Mouse (Mus musculus) liver, embryonic 14.5 days (tissue): ENCODE measurements around the gene Ttll1. TPM values are rescaled to one million over a fixed set of nuclear protein-coding genes. Genes with fewer than 3 reads are reported as not detected.

ENCODE experiments used
- ATAC-seq: fragments of 200-750 bp; cut with Nextera tagmentation; 2 replicates; pipeline ENCODE4 v1.8.0; 2017; ENCODE audit warnings: moderate number of reproducible peaks, mild to moderate bottlenecking, moderate library complexity; ENCODE audit not compliant: insufficient read depth
- DNase-seq, 3 experiments: peaks; one replicate each; pipeline ENCODE4 v3.0.0-alpha.2; 2012 to 2013; ENCODE audit warnings: low read depth in 3 of 3, low spot score in 3 of 3
- H3K27ac ChIP-seq: fragments of 300-500 bp; sonication (generic); 2 replicates; pipeline ENCODE4 v1.5.1; 2014; ENCODE audit warnings: moderate library complexity, mild to moderate bottlenecking, control low read depth, inconsistent platforms
- H3K27me3 ChIP-seq: fragments of 300-500 bp; sonication (generic); 2 replicates; pipeline ENCODE4 v1.6.1; 2014; ENCODE audit warnings: mild to moderate bottlenecking, low read length, moderate library complexity; ENCODE audit not compliant: control insufficient read depth, insufficient read depth
- H3K36me3 ChIP-seq: fragments of 300-500 bp; sonication (generic); replicated peaks from 2 replicates; pipeline ENCODE4 v1.6.1; 2014; ENCODE audit warnings: low read depth; ENCODE audit not compliant: control insufficient read depth, insufficient read depth
- H3K4me1 ChIP-seq, 2 experiments: fragments of 200-500 bp in 1 of 2; fragments of 300-500 bp in 1 of 2; sonication (generic) in 1 of 2; replicated peaks; 2 replicates each; pipeline ENCODE4 v1.6.1; 2012 to 2014; ENCODE audit warnings: antibody characterized with exemption in 1 of 2, inconsistent platforms in 1 of 2, low read length in 1 of 2; ENCODE audit not compliant: control insufficient read depth in 2 of 2, insufficient read depth in 2 of 2
- H3K4me2 ChIP-seq: fragments of 300-500 bp; sonication (generic); 2 replicates; pipeline ENCODE4 v1.6.1; 2014; ENCODE audit warnings: low read depth, mild to moderate bottlenecking, control low read depth, moderate library complexity
- H3K4me3 ChIP-seq, 2 experiments: fragments of 200-500 bp in 1 of 2; fragments of 300-500 bp in 1 of 2; sonication (generic) in 1 of 2; 2 replicates each; pipeline ENCODE4 v1.5.1; 2012 to 2014; ENCODE audit warnings: low read depth in 2 of 2, low read length in 2 of 2, mild to moderate bottlenecking in 2 of 2, control low read depth in 1 of 2, inconsistent platforms in 1 of 2, moderate library complexity in 1 of 2; ENCODE audit not compliant: insufficient read depth in 1 of 2
- H3K9ac ChIP-seq: fragments of 300-500 bp; sonication (generic); replicated peaks from 2 replicates; pipeline ENCODE4 v1.6.1; 2014; ENCODE audit warnings: mild to moderate bottlenecking, control low read depth, moderate library complexity
- H3K9me3 ChIP-seq: fragments of 300-500 bp; sonication (generic); 2 replicates; pipeline ENCODE4 v1.6.1; 2016; ENCODE audit warnings: low read length, mixed read lengths; ENCODE audit not compliant: control insufficient read depth
- CTCF ChIP-seq: IDR thresholded peaks from 2 replicates; pipeline ENCODE4 v1.5.1; 2016; ENCODE audit warnings: antibody characterized with exemption, low read depth, control low read depth
- EP300 ChIP-seq: IDR thresholded peaks from 2 replicates; pipeline ENCODE4 v1.6.1; 2016; ENCODE audit warnings: antibody characterized with exemption, low read depth
- WGBS: fragments of 180-500 bp; shearing (Covaris S2); extraction: QIAGEN DNeasy Blood & Tissue Kit; methylation state at CpG from one replicate; pipeline ENCODE4 v1.1.7; 2014; ENCODE audit not compliant: insufficient replicate concordance; 5-methylcytosine and 5-hydroxymethylcytosine counted together
- polyA plus RNA-seq, 2 experiments: library from polyadenylated mRNA; depleted of rRNA in 1 of 2; stranded (reverse) in 1 of 2; unstranded in 1 of 2; fragments of >200 nt; fragmentation: Nextera tagmentation in 1 of 2; extraction: Ambion mirVana in 1 of 2; gene quantifications; 2 replicates each; pipeline versions ENCODE4 v1.2.1 to v1.2.3; 2012 to 2014

The Ttll1 gene
- polyA plus RNA-seq, 2 experiments: 1.9 to 3.5 TPM

DNA sequence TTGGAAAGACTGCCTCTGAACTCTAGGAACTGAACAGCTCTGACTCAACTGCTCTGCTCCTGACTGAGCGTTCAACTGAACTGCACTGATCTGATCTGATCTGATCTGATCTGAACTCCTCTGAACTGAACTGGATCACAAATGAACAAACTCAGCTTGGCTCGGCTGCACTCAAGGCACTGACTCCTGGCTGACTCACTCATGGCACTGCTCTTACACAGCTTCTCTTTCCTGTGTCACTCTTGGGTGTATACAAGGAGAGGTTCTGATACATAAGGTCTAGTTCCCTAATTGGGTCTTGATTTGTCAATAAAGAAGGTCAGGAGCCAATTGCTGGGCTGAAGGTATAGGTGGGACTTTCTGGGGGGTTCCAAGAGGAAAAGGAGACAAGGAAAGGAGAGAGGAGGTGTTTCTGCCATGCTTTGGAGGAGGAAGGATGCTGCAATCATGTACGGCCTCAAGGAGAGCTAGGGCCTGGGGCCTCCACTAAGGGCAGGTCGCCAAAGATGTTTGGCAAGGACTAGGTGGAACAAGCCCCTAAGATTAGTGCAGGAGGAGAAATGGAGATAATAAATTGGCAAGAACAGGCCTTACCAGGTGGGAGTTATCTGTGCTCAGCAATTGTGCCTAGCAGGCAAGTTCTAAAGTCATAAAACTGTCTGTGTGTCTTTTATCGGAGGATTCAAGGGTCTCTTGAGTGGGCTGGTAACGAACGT lies 16.7 kb downstream of the Ttll1 start:
- Histone ChIP-seq H3K9ac (no peak overlapping the region), H3K9me3 (no peaks in the 10 kb centered on the region), H3K36me3 (no peaks in the 10 kb centered on the region), H3K4me2 (no peak overlapping the region), H3K27ac (no peak overlapping the region), H3K4me3 (no peak overlapping the region), H3K27me3 (no peaks in the 10 kb centered on the region), H3K4me1 (peaks cover 5 to 10% of the 10 kb centered on the region in 2 experiments; a peak in 3 of 4 replicates)
- no peak for TF ChIP-seq EP300
- no peak for TF ChIP-seq CTCF
- WGBS: 59% methylated on average over 7 of the region's 7 CpGs
- ATAC-seq (no peak), DNase-seq (no peak)

DNA sequence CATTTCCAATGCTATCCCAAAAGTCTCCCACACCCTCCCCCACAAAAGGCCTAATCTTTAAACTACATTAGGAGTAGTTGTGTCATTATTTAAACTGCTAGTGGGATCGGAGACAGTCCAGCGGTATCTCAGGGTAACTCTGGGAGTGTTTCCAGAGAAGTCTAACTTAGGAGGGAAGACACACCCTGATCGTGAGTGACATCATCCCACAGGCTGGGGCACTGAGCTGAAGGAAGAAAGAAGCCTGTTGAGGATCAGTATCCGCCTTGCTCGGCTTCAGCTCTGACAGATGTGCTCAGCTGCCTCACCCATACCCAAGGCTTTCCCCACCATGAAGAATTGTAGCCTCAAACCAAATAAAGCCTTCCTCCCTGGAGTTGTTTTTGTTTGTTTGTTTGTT lies 18.8 kb downstream of the Ttll1 start:
- no peaks in the 10 kb centered on the region for H3K36me3 ChIP-seq
- H3K9me3 ChIP-seq: no peaks in the 10 kb centered on the region
- no peaks in the 10 kb centered on the region for H3K27me3 ChIP-seq
- no peak overlapping the region for H3K4me2 ChIP-seq
- no peak for DNase-seq
- ATAC-seq: no peak
- peaks cover 5 to 10% of the 10 kb centered on the region in 2 experiments; a peak in 3 of 4 replicates for H3K4me1 ChIP-seq
- no peak overlapping the region for H3K4me3 ChIP-seq
- no peak overlapping the region for H3K9ac ChIP-seq
- H3K27ac ChIP-seq: no peak overlapping the region
- WGBS: 76% methylated on average over 5 of the region's 5 CpGs
- TF ChIP-seq CTCF: no peak
- TF ChIP-seq EP300: no peak

DNA sequence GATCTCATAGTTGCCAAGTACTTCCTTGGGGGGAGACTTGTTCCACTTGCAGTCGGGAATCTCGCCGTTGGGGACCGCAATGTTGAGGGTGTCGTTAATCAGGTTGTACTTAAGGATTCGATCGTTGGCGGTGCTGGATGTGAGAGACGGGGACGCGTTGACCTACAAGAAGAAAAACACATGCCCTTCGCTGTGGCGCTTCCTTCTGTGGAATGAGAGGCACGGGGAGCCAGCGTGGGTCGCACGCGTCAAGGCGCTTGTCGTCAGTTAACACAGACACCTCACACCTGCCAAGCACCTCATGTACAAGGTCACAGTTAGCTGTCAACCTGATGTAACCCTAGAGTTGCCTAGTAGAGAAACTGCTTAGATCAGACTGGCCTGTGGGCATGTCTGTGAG lies 21.2 kb downstream of the Ttll1 start:
- DNase-seq (no peak), ATAC-seq (no peak)
- H3K4me1 ChIP-seq: no peaks in the 10 kb centered on the region
- TF ChIP-seq CTCF (no peak), EP300 (no peak)
- H3K4me3 ChIP-seq: no peak overlapping the region
- no peaks in the 10 kb centered on the region for H3K9me3 ChIP-seq
- no peak overlapping the region for H3K4me2 ChIP-seq
- H3K36me3 ChIP-seq: no peaks in the 10 kb centered on the region
- no peak overlapping the region for H3K27ac ChIP-seq
- no peaks in the 10 kb centered on the region for H3K27me3 ChIP-seq
- 86% methylated on average over 20 of the region's 20 CpGs for WGBS
- H3K9ac ChIP-seq: no peak overlapping the region

DNA sequence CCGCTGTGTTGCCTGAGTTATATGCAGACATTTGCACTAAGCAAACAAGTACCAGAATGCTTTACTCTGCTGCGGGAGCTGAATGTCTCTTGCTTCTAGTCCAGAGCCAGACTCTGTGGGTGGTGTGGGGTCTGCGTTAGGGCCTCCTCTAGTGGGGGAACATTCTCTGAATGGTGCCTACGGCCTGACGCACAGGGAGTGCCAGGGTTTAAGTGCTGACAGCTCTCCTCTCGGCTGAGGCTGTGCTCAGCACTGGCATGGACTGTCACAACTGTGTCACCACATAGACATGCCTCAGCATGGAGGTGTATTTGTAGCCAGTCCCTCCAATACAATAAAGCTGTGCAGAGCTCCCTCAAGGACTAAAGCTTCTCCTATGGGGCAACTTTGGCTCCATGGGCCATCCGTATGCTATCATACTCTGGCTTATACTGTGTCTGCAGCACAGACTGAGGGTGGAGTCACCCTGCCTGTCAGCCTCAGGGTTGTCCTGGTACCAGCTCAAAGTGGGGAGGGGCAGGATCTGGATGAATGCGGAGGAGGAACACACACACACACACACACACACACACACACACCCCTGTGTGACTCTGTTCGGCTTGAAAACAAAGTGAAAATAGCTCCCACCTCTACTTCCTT lies 23.1 kb downstream of the Ttll1 start:
- Histone ChIP-seq H3K4me3 (no peak overlapping the region), H3K4me2 (no peak overlapping the region), H3K36me3 (no peaks in the 10 kb centered on the region), H3K27ac (no peak overlapping the region), H3K4me1 (0 out of 4 replicates have a peak, but pooled peaks cover 0 to 2% of the 10 kb centered on the region in 2 experiments), H3K9me3 (no peaks in the 10 kb centered on the region), H3K9ac (no peak overlapping the region), H3K27me3 (no peaks in the 10 kb centered on the region)
- ATAC-seq (no peak), DNase-seq (no peak)
- 72% methylated on average over 9 of the region's 9 CpGs for WGBS
- TF ChIP-seq CTCF (no peak), EP300 (no peak)

DNA sequence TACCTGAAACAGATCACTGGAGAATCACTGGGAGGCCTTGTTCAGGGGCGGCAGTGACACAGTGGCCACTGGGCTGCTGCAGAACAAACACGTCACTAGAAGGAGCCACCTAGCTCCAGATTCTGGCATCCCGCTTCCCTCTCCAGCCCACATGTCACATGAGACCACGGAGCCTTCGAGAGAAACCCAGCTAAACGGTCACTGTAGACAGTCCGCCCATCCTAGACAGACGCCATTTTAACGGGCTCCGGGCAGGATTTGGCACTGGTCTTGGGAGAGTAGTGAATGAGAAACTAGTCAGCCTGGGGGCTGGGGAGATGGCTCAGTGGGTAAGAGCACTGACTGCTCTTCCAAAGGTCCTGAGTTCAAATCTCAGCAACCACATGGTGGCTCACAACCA lies 26.4 kb downstream of the Ttll1 start:
- Histone ChIP-seq H3K36me3 (no peaks in the 10 kb centered on the region), H3K9me3 (no peaks in the 10 kb centered on the region), H3K27ac (no peak overlapping the region), H3K4me1 (peaks cover 0 to 8% of the 10 kb centered on the region in 2 experiments; a peak in 2 of 4 replicates), H3K9ac (no peak overlapping the region), H3K4me3 (no peak overlapping the region), H3K4me2 (no peak overlapping the region), H3K27me3 (no peaks in the 10 kb centered on the region)
- no peak for TF ChIP-seq EP300
- TF ChIP-seq CTCF: no peak
- ATAC-seq: no peak
- DNase-seq: no peak
- WGBS: 85% methylated on average over 10 of the region's 10 CpGs
